Mouse (Mus musculus) spleen, adult 2 months (tissue): ENCODE measurements at regions not wholly inside any gene's neighbourhood (a gene's known extent, or its start where the extent isn't known, plus 50 kb on each side); places are given as distances from the start of the nearest gene placed in this dataset.

Experiments used
- DNase-seq, 2 experiments: peaks; one replicate each; pipeline versions ENCODE4 v3.0.0 to v3.0.0-alpha.2; 2012 to 2021; ENCODE audit warnings: low spot score in 2 of 2, low read depth in 1 of 2
- H3K27ac ChIP-seq: fragments of 200-500 bp; 2 replicates; pipeline ENCODE4 v1.5.1; 2012; ENCODE audit warnings: low read length, inconsistent platforms; ENCODE audit not compliant: insufficient read depth
- H3K27me3 ChIP-seq: fragments of 200-500 bp; 2 replicates; pipeline ENCODE4 v1.6.1; 2012; ENCODE audit warnings: mild to moderate bottlenecking, moderate library complexity, low read length, inconsistent platforms; ENCODE audit not compliant: control insufficient read depth, insufficient read depth
- H3K36me3 ChIP-seq: fragments of 200-500 bp; 2 replicates; pipeline ENCODE4 v1.6.1; 2012; ENCODE audit warnings: mild to moderate bottlenecking, low read length, inconsistent platforms; ENCODE audit not compliant: control insufficient read depth, insufficient read depth
- H3K4me1 ChIP-seq: fragments of 200-500 bp; 2 replicates; pipeline ENCODE4 v1.6.1; 2011; ENCODE audit warnings: inconsistent platforms; ENCODE audit not compliant: control insufficient read depth, insufficient read depth, insufficient read length
- H3K4me3 ChIP-seq: fragments of 200-500 bp; 2 replicates; pipeline ENCODE4 v1.5.1; 2011; ENCODE audit warnings: mild to moderate bottlenecking, inconsistent platforms; ENCODE audit not compliant: insufficient read depth, insufficient read length; ENCODE audit errors: extremely low read depth
- CTCF ChIP-seq: fragments of 200-500 bp; IDR thresholded peaks from 2 replicates; pipeline ENCODE4 v1.5.1; 2011; ENCODE audit warnings: mild to moderate bottlenecking, inconsistent platforms; ENCODE audit not compliant: insufficient read depth, insufficient read length, insufficient replicate concordance; ENCODE audit errors: extremely low read depth
- POLR2A ChIP-seq: fragments of 200-500 bp; IDR thresholded peaks from 2 replicates; pipeline ENCODE4 v1.6.1; 2011; ENCODE audit warnings: low read depth, low read length, inconsistent platforms
- WGBS: fragments of 180-500 bp; shearing (Covaris S2); methylation state at CpG from one replicate; pipeline ENCODE4 v1.1.7; 2018; 5-methylcytosine and 5-hydroxymethylcytosine counted together

GRCm38 (mm10) chr16:29799250-29799649 is 220.1 kb downstream of the Opa1 start:
- Histone ChIP-seq H3K36me3 (no peaks in the 10 kb centered on the region), H3K27me3 (no peaks in the 10 kb centered on the region), H3K4me1 (peaks cover 2% of the 10 kb centered on the region; the same call in 1 of the 2 replicates), H3K27ac (no peak overlapping the region), H3K4me3 (no peak overlapping the region)
- 82% methylated on average over 3 of the region's 3 CpGs for WGBS
- no peak for TF ChIP-seq CTCF
- DNase-seq, result no peak

DNA sequence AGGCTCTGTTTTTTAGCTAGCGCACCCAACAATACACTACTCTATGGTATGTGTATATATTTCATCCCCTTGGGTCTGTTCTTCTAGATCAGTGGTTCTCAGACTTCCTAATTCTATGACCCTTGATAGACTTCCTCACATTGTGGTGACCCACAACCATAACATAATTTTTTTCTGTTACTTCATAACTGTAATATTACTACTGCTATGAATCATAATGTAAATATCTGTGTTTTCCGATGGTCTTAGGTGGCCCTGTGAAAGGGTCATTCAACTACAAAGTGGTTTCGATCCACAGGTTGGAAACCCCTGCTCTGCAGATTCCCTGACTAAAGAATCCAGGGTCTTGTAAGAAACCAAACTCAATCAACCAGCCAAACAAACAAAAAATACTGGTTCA is 220.8 kb downstream of the Opa1 start:
- H3K4me1 ChIP-seq, result peaks cover 2% of the 10 kb centered on the region; the same call in 1 of the 2 replicates
- 77% methylated on average over 3 of the region's 3 CpGs for WGBS
- H3K27ac ChIP-seq, result no peak overlapping the region
- no peak overlapping the region for H3K4me3 ChIP-seq
- no peak for DNase-seq
- H3K27me3 ChIP-seq, result no peaks in the 10 kb centered on the region
- no peaks in the 10 kb centered on the region for H3K36me3 ChIP-seq
- TF ChIP-seq POLR2A (no peak), CTCF (no peak)

GRCm38 (mm10) chr16:29800457-29800856 is 221.3 kb downstream of the Opa1 start:
- peaks cover 2% of the 10 kb centered on the region; the same call in 1 of the 2 replicates for H3K4me1 ChIP-seq
- no peaks in the 10 kb centered on the region for H3K27me3 ChIP-seq
- H3K4me3 ChIP-seq, result no peak overlapping the region
- WGBS, result 37% methylated on average over 2 of the region's 2 CpGs
- H3K36me3 ChIP-seq, result no peaks in the 10 kb centered on the region
- DNase-seq, result peak; percentile 8 to 46
- TF ChIP-seq CTCF (no peak), POLR2A (no peak)
- no peak overlapping the region for H3K27ac ChIP-seq

GRCm38 (mm10) chr16:29802085-29802484 is 223.0 kb downstream of the Opa1 start:
- Histone ChIP-seq H3K4me1 (peaks cover 2% of the 10 kb centered on the region; the same call in 1 of the 2 replicates), H3K4me3 (no peak overlapping the region), H3K27ac (no peak overlapping the region), H3K36me3 (no peaks in the 10 kb centered on the region), H3K27me3 (no peaks in the 10 kb centered on the region)
- no peak for DNase-seq
- no peak for TF ChIP-seq CTCF
- no peak for TF ChIP-seq POLR2A
- 91% methylated on average over 7 of the region's 7 CpGs for WGBS

GRCm38 (mm10) chr16:29802603-29803002 is 223.5 kb downstream of the Opa1 start:
- 80% methylated on average over 6 of the region's 6 CpGs for WGBS
- no peak for DNase-seq

GRCm38 (mm10) chr16:29807859-29808258 is 228.7 kb downstream of the Opa1 start:
- Histone ChIP-seq H3K27ac (no peak overlapping the region), H3K36me3 (no peaks in the 10 kb centered on the region), H3K4me3 (no peak overlapping the region), H3K27me3 (no peaks in the 10 kb centered on the region), H3K4me1 (no peaks in the 10 kb centered on the region)
- no peak for DNase-seq
- 82% methylated on average over 5 of the region's 5 CpGs for WGBS
- TF ChIP-seq POLR2A (no peak), CTCF (no peak)

More at GRCm38 (mm10) chr16:29802603-29803002, 223.5 kb downstream of the Opa1 start:
- H3K4me3 ChIP-seq, result no peak overlapping the region
- H3K27me3 ChIP-seq, result no peaks in the 10 kb centered on the region
- H3K4me1 ChIP-seq, result peaks cover 2% of the 10 kb centered on the region; the same call in 1 of the 2 replicates
- TF ChIP-seq POLR2A (no peak), CTCF (no peak)
- no peak overlapping the region for H3K27ac ChIP-seq
- no peaks in the 10 kb centered on the region for H3K36me3 ChIP-seq

DNA sequence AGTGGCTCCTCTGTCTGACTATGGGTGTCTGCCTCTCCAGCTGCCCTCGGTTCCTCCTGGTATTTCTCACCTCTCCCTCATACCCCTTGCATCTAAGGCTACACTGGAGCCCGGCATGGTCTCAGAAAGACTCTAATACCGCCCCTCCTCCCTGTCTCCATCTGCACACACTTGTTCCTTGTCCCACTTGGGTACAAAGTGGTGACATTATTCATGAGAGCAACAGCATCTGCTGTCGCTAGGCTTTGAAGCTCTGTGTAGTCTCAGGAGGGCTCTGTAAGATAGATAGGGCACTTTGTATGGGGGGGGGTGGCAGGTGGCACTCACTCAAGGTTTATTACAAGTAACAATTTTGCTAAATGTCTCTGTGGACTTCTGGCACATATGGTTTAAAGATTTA is 229.7 kb downstream of the Opa1 start:
- 85% methylated on average over 4 of the region's 4 CpGs for WGBS
- Histone ChIP-seq H3K36me3 (no peaks in the 10 kb centered on the region), H3K27ac (no peak overlapping the region), H3K4me3 (no peak overlapping the region), H3K27me3 (no peaks in the 10 kb centered on the region), H3K4me1 (0 out of 2 replicates have a peak, but pooled peaks cover 2% of the 10 kb centered on the region)
- TF ChIP-seq POLR2A (no peak), CTCF (no peak)
- no peak for DNase-seq
